ENCODE assay signal across 29 mouse cellular contexts in the genomic region with DNA sequence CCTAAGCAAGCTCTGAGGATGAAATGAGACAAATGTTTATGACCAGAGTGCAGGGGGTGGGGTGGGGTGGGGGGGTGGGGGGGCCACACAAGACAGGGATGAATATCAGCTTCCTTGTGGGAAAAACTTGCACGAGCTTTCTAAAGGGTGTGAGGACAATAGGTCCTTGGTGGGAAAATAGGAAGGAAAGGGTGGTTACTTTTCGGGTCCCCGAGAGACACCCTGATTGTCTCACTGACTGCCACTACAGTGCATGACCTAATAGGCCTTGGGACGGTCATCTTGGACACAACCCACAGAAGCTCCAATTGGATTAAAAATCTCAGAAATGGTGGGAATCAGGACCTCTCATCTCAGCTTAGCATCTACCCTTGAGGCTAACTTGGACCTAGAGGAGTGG. TPM values are rescaled to one million over a fixed set of nuclear protein-coding genes. Genes with fewer than 3 reads are reported as not detected.
A peak's percentile ranks its signal among the peaks of the same experiment; 100 is the strongest.
DNase-seq lines count a peak whose midpoint lies in the region; TF ChIP-seq lines count a peak whose summit lies in the region.
"Had no signal": no experiment of that assay in that cellular context is flagged by ENCODE, and none has a peak within 500 bp of the region (broad histone marks: within the 10 kb centered on the region; RNA-seq: fewer than 3 reads in every experiment).

No protein-coding gene starts in this region.

- no peak overlapping the region for H3K4me3 ChIP-seq in kidney, adult 2 months (ENCODE audit: insufficient read depth, low read depth, low read length)
- no peak overlapping the region for H3K4me3 ChIP-seq in brown adipose tissue, adult 24 weeks (ENCODE audit: insufficient read depth, low read depth, low read length)
- no peak overlapping the region for H3K4me3 ChIP-seq in embryonic facial prominence, embryonic 10.5 days
- H3K4me3 ChIP-seq: embryonic facial prominence, embryonic 12.5 days; heart, embryonic 15.5 days; kidney, embryonic 15.5 days; layer of hippocampus, adult 2 months; limb, embryonic 13.5 days; midbrain, embryonic 12.5 days; myocyte; neural tube, embryonic 12.5 days had no signal

- no peaks in the 10 kb centered on the region for H3K9me3 ChIP-seq in embryonic facial prominence, embryonic 10.5 days
- H3K9me3 ChIP-seq: embryonic facial prominence, embryonic 12.5 days; heart, embryonic 15.5 days; kidney, embryonic 15.5 days; limb, embryonic 13.5 days; midbrain, embryonic 12.5 days; neural tube, embryonic 12.5 days had no signal

- intact Hi-C loops in heart, postnatal 36 days (cut with DNase I), result loop anchor here (2.0 kb wide), 1 partner anchor 26 kb away; no protein-coding TSS in a partner anchor

- no peaks in the 10 kb centered on the region for H3K36me3 ChIP-seq in kidney, adult 2 months (ENCODE audit: control insufficient read depth, insufficient read depth, low read length)
- no peaks in the 10 kb centered on the region for H3K36me3 ChIP-seq in embryonic facial prominence, embryonic 10.5 days (replicated peaks)
- H3K36me3 ChIP-seq: embryonic facial prominence, embryonic 12.5 days; heart, embryonic 15.5 days; kidney, embryonic 15.5 days; limb, embryonic 13.5 days; midbrain, embryonic 12.5 days; neural tube, embryonic 12.5 days had no signal

- no peak for TF ChIP-seq POLR2A in kidney, adult 2 months (IDR thresholded peaks at IDR 0.05; ENCODE audit: low read depth, low read length)

- H3K27me3 ChIP-seq in kidney, adult 2 months (replicated peaks; ENCODE audit: control insufficient read depth, insufficient read depth, low read length), result no peaks in the 10 kb centered on the region
- H3K27me3 ChIP-seq in embryonic facial prominence, embryonic 10.5 days (replicated peaks; ENCODE audit: low read depth, poor library complexity, severe bottlenecking), result peaks cover 48% of the 10 kb centered on the region
- H3K27me3 ChIP-seq: embryonic facial prominence, embryonic 12.5 days had no signal

- no peaks in the 10 kb centered on the region for H3K4me1 ChIP-seq in kidney, adult 2 months (ENCODE audit: control insufficient read depth, insufficient read depth, low read length)
- peaks cover 36% of the 10 kb centered on the region for H3K4me1 ChIP-seq in brown adipose tissue, adult 24 weeks (ENCODE audit: control insufficient read depth, insufficient read depth, insufficient read length, low read length)
- H3K4me1 ChIP-seq in embryonic facial prominence, embryonic 10.5 days, result peaks cover 49% of the 10 kb centered on the region

- no peak for TF ChIP-seq CTCF in kidney, adult 2 months (conservative IDR thresholded peaks at IDR 0.05; ENCODE audit: insufficient read depth, insufficient read length, low read depth, low read length)

- H3K27ac ChIP-seq in kidney, adult 2 months (ENCODE audit: insufficient read depth, low read depth, low read length), result no peak overlapping the region
- peak overlapping the region; percentile 89 for H3K27ac ChIP-seq in brown adipose tissue, adult 24 weeks (replicated peaks; ENCODE audit: low read depth, low read length)
- peak overlapping the region; percentile 24; the same call in 1 of the 2 replicates for H3K27ac ChIP-seq in embryonic facial prominence, embryonic 10.5 days (replicated peaks)
- H3K27ac ChIP-seq: embryonic facial prominence, embryonic 12.5 days; heart, embryonic 15.5 days; hindbrain, embryonic 14.5 days; kidney, embryonic 15.5 days; layer of hippocampus, adult 2 months; limb, embryonic 13.5 days; midbrain, embryonic 12.5 days; neural tube, embryonic 12.5 days had no signal

- peak; percentile 50 for DNase-seq in heart, adult 8-10 months (ENCODE audit: low spot score)
- no peak for DNase-seq in heart, postnatal 36 days
- DNase-seq in kidney, adult 2 months, result peak; percentile 13
- DNase-seq in kidney, adult 9 months, result no peak
- no peak for DNase-seq in embryonic facial prominence, embryonic 10.5 days (ENCODE audit: low spot score)
- DNase-seq in embryo, embryonic 10.5 days (ENCODE audit: low spot score), result no peak
- DNase-seq in cerebellum, adult 9-10 months, result no peak
- DNase-seq: adrenal gland, postnatal 36 days; B cell, adult 2 months; cerebellum, adult 2 months; cerebellum, postnatal 25 days; kidney, postnatal 25 days; lung, postnatal 10 days; right cerebral cortex, adult 18-20 months; spleen, adult 18-20 months; thymus, postnatal 14 days had no signal

- whole genome bisulfite sequencing in kidney, adult 2 months, result 70% methylated on average over 4 of the region's 4 CpGs
- WGBS in embryonic facial prominence, embryonic 10.5 days, result 83% methylated on average over 4 of the region's 4 CpGs

RNA-seq across cellular contexts. Expression of gene Cd247, which starts 30.7 kb away (rescaled TPM):
- 1 to 10 TPM in 1 of 4 experiments, under 1 TPM in 3; 0.16 to 1.1 (median 0.46) TPM for total RNA-seq in heart, adult 8-10 months (2022)
- under 1 TPM; 0.76 to 0.80 TPM for total RNA-seq in heart, postnatal 36 days (2021)
- 1.1 and 5.5 TPM in 2 replicates for polyA plus RNA-seq in kidney, adult 2 months (2012; rRNA removed)
- 1.3 and 3.3 TPM in 2 replicates for polyA plus RNA-seq in brown adipose tissue, adult 24 weeks (2012; ENCODE audit: insufficient read depth, insufficient read length, missing spikeins)
- 1.6 and 1.7 TPM in 2 replicates for polyA plus RNA-seq in embryonic facial prominence, embryonic 10.5 days (2016; fragmentation: Nextera tagmentation; extraction: Ambion mirVana)
- total RNA-seq: layer of hippocampus, adult 2 months; layer of hippocampus, postnatal 14 days; left cerebral cortex, adult 8-10 months; midbrain, postnatal 0 days had no signal
- polyA plus RNA-seq: myocyte had no signal

RNA-seq across cellular contexts. Expression of gene Creg1, which starts 55.6 kb away (rescaled TPM):
- total RNA-seq in heart, adult 8-10 months (2022), result 100 to 1,000 TPM in 3 of 4 experiments, 10 to 100 TPM in 1; 98.7 to 109 (median 103) TPM
- 10 to 100 TPM; 78.3 to 93.2 TPM for total RNA-seq in heart, postnatal 36 days (2021)
- polyA plus RNA-seq in kidney, adult 2 months (2012; rRNA removed), result 86.9 and 89.7 TPM in 2 replicates
- 82.8 and 109 TPM in 2 replicates for polyA plus RNA-seq in brown adipose tissue, adult 24 weeks (2012; ENCODE audit: insufficient read depth, insufficient read length, missing spikeins)
- polyA plus RNA-seq in embryonic facial prominence, embryonic 10.5 days (2016; fragmentation: Nextera tagmentation; extraction: Ambion mirVana), result 32.4 and 40.5 TPM in 2 replicates

Comparison
In these comparisons a context has a peak if more than half of its experiments do, and no peak if none do; other contexts are left out.
1. DNase-seq: peak in heart, adult 8-10 months (single experiment) and kidney, adult 2 months (single experiment); none in heart, postnatal 36 days (0 of 2), kidney, adult 9 months (single experiment), embryonic facial prominence, embryonic 10.5 days (single experiment), embryo, embryonic 10.5 days (single experiment) and cerebellum, adult 9-10 months (single experiment).